Mouse (Mus musculus) olfactory bulb, adult 2 months (tissue): ENCODE data around the gene Cp. TPM values are rescaled to one million over a fixed set of nuclear protein-coding genes. Genes with fewer than 3 reads are reported as not detected.
"Not testable (repeated sequence)": the region's sequence is repeated elsewhere in the genome, so short reads cannot be mapped to it uniquely, and the experiment has no call there.

ENCODE experiments used
- H3K27ac ChIP-seq: fragments of 200-500 bp; 2 replicates; pipeline ENCODE4 v1.5.1; 2012; ENCODE audit warnings: low read depth, low read length; ENCODE audit not compliant: insufficient read depth
- H3K4me1 ChIP-seq: fragments of 200-500 bp; 2 replicates; pipeline ENCODE4 v1.6.1; 2012; ENCODE audit warnings: low read length; ENCODE audit not compliant: control insufficient read depth, insufficient read depth
- H3K4me3 ChIP-seq: fragments of 200-500 bp; 2 replicates; pipeline ENCODE4 v1.5.1; 2012; ENCODE audit warnings: mild to moderate bottlenecking, low read depth, low read length, moderate library complexity; ENCODE audit not compliant: insufficient read depth
- CTCF ChIP-seq: fragments of 200-500 bp; IDR thresholded peaks from 2 replicates; pipeline ENCODE4 v1.5.1; 2012; ENCODE audit warnings: low read depth, mild to moderate bottlenecking, low read length, moderate library complexity; ENCODE audit not compliant: insufficient read depth
- POLR2A ChIP-seq: fragments of 200-500 bp; IDR thresholded peaks from 2 replicates; pipeline ENCODE4 v1.6.1; 2012; ENCODE audit warnings: mild to moderate bottlenecking, low read depth, low read length, moderate library complexity; ENCODE audit not compliant: insufficient read depth
- WGBS: fragments of 180-500 bp; shearing (Covaris S2); methylation state at CpG from one replicate; pipeline ENCODE4 v1.1.7; 2018; 5-methylcytosine and 5-hydroxymethylcytosine counted together
- polyA plus RNA-seq: library from polyadenylated mRNA; stranded (reverse); fragments of >200 nt; gene quantifications from 2 replicates; pipeline ENCODE4 v1.2.4, GENCODE M21; 2012; ENCODE audit warnings: low replicate concordance; ENCODE audit not compliant: missing spikeins, insufficient read depth, insufficient read length

The Cp gene
- polyA plus RNA-seq, 1 experiment, result not detected

DNA sequence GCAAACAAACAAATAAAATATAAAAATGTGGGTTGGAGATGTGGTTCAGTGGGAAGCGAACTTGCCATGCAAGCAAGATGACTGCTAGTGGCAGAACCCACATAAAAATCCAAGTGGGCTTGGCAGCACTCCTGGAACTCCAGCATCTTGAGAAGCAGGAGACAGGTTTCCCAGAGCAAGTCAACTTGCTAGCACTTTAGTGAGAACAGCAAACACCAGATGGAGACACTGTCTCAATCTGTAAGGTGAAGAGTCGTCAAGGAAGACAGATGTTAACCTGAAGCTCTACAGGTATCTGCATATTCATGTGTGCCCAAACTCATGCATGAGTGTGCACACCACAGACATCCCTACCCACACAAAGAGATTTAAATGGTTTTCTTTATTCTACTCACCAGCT, 42.7 kb downstream of the Cp start:
- TF ChIP-seq POLR2A (no peak), CTCF (no peak)
- no peaks in the 10 kb centered on the region for H3K4me1 ChIP-seq
- no peak overlapping the region for H3K4me3 ChIP-seq
- 82% methylated on average over 2 of the region's 2 CpGs for WGBS
- H3K27ac ChIP-seq, result no peak overlapping the region

DNA sequence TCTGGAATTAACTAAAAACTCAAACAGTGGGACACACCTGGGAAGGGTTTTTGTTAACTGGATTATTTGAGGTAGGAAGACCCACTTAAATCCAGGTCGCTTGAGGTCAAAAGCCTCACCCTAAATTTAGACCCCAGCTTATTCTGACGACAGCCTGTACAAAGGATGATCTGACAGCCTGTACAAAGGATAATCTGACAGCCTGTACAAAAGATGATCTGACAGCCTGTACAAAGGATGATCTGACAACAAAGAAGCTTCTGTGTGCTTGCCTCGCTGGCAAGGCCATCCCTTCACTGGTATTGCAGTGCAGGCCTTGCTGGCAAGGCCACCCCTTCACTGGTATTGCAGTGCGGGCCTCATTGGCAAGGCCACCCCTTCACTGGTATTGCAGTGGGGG, 44.0 kb downstream of the Cp start:
- Histone ChIP-seq H3K4me1 (no peaks in the 10 kb centered on the region), H3K27ac (no peak overlapping the region), H3K4me3 (no peak overlapping the region)
- 63% methylated on average over 4 of the region's 4 CpGs for WGBS
- TF ChIP-seq CTCF (no peak), POLR2A (no peak)

DNA sequence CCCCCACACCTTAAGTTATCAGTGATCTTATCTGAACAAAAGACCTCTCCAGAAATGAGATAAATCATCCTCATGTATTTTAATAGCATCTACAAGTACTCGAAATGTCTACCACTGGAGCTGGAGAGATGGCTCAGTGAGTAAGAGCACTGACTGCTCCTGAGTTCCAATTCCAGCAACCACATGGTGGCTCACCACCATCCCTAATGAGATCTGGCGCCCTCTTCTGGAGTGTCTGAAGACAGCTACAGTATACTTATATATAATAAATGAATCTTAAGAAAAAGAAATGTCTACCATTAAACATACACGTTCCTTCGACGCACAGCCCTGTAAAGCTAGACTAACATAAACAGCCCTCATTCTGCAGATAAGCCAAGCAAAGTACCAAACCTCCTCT, 45.9 kb downstream of the Cp start:
- Histone ChIP-seq H3K27ac (no peak overlapping the region), H3K4me1 (no peaks in the 10 kb centered on the region), H3K4me3 (no peak overlapping the region)
- WGBS, result 84% methylated on average over 5 of the region's 5 CpGs
- TF ChIP-seq CTCF, result no peak
- no peak for TF ChIP-seq POLR2A

DNA sequence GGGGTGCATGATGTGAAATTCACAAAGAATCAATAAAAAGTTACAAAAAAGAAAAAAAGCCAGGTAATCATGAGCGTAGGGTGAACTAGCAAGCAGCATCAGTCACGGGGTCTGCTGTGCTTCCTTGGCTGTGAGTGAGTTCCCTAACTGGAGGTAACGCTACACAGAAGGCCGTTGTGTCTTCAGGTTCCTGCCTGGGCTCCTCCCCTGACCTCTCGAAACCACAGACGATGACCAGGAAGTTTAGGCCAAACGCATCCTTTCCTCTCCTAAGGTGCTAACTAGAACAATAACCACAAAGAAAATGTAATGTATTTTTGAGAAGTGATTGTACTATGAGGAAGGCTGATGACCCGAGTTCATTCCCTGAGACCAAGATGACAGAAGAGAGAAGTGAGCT, 47.6 kb downstream of the Cp start:
- no peak for TF ChIP-seq CTCF
- TF ChIP-seq POLR2A, result no peak
- H3K27ac ChIP-seq, result no peak overlapping the region
- no peaks in the 10 kb centered on the region for H3K4me1 ChIP-seq
- no peak overlapping the region for H3K4me3 ChIP-seq
- 91% methylated on average over 8 of the region's 8 CpGs for WGBS

DNA sequence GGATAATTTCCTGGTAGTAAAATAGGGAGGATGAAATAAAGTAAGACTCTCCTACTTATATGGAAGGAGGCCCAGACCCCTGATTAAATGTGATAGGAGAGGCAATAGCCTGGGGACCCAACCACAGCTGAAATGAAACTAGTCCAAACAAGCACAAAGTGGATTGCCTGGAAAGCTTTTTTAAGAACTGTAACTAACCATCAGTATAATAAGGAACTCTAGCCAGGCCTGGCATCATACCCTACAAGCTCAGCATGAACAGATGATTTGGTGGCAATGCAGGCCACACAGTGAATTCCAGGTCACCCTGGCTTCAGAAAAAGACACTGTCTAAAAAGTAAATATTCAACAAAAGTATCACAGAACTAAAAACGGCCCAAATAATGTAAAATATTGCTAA, 48.8 kb downstream of the Cp start:
- H3K4me3 ChIP-seq, result no peak overlapping the region
- H3K4me1 ChIP-seq, result no peaks in the 10 kb centered on the region
- TF ChIP-seq CTCF (no peak), POLR2A (no peak)
- H3K27ac ChIP-seq, result no peak overlapping the region
- WGBS, result 45% methylated on average over 1 of the region's 1 CpGs

DNA sequence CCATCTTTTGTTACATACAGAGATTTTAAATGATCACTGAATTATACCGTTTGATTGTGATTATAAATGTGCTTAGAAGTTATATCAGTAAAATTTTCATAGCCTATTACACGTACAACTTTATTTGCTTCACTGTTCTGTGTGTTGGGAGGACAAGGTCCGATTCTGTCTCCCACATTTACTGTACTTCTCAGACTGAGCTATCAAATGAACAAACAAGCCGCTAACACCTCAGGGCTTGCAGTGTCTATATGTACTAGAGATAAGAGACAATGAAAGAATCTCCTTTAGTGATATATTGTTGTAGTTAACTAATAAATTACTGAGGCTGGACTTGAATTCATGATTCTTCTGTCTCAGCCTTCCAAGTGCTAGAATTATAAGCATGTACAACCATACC, 50.4 kb downstream of the Cp start:
- 97% methylated on average over 4 of the region's 4 CpGs for WGBS
- no peak overlapping the region for H3K4me3 ChIP-seq
- H3K27ac ChIP-seq, result no peak overlapping the region
- no peak for TF ChIP-seq POLR2A
- no peak for TF ChIP-seq CTCF
- H3K4me1 ChIP-seq, result no peaks in the 10 kb centered on the region

DNA sequence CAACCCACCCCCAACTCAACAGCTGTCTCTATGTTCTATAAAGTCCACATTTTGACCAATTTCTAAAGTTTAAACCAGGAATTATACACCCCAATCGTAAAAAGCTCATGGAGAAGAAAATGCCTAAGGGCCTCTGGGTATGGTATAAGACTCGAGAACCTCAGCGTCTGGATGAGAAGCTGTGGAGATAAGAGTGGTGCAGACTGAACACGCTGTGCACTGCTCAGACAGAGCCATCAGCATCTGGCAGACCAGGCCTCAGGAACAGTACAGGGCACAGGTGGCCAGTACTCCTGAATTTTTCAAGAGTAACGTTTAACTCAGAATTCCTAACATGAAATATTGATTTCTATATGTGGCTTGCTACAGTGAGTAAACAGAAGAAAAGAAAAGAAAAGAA, 50.9 kb downstream of the Cp start:
- 92% methylated on average over 5 of the region's 5 CpGs for WGBS
- no peak overlapping the region for H3K27ac ChIP-seq
- no peak overlapping the region for H3K4me3 ChIP-seq
- no peaks in the 10 kb centered on the region for H3K4me1 ChIP-seq
- TF ChIP-seq POLR2A (no peak), CTCF (no peak)

DNA sequence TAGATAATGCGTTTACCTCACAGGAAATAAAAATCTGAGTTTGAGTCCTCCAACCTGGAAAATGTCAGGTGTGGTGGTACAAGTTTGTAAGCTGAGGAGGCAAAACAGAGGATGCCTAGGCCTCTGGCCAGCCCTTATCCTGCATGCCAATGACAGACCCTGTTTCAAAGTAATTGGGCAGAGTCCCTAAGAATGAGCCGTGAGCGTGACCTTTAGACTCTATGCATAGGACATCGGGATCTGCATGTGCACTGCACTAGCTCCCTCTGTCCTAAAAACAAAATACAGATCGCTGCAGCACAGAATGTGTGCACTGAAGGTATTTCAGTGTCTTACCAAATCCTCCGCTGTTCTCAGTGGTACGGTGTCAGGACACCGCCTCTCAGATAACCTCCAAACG, 53.6 kb downstream of the Cp start:
- H3K4me1 ChIP-seq, result no peaks in the 10 kb centered on the region
- H3K27ac ChIP-seq, result no peak overlapping the region
- WGBS, result 89% methylated on average over 9 of the region's 9 CpGs
- TF ChIP-seq POLR2A, result no peak
- TF ChIP-seq CTCF, result no peak
- no peak overlapping the region for H3K4me3 ChIP-seq

DNA sequence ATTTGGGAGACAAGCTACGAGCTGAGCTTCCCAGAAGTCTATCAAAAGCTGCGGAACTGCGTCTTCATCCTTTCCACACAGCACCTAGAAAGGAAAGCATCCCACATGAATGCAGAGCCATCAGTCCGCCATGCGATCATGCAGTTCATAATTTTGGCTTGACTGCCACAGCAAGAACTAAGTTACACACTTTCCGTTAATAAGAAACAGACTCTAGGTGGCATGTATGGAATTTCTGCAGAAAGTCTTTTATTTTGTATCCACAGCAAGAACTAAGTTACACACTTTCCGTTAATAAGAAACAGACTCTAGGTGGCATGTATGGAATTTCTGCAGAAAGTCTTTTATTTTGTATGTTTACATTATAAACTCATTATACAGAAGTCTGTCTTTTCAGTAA, 54.1 kb downstream of the Cp start:
- not testable (repeated sequence) for H3K4me3 ChIP-seq, H3K4me1 ChIP-seq, H3K27ac ChIP-seq
- WGBS, result 91% methylated on average over 7 of the region's 7 CpGs

DNA sequence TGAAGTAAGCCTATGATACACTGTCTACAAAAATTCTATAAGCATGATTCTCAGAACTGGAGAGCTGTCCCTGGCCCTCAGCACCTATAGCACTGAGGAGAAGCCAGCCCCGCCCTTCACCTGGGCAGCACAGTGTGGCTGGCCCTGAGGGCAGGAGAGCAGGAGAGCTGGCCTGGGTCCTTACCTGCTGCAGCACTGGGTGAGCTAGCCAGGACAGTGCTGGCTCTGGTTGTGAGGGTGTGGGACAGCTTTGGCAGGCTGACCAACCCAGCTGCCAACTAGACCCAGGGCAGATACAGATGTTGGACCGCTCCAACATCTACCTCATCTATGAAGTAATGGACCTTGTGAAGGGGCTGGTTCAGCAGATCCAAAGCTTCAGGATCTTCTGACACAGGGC, 57.6 kb downstream of the Cp start:
- H3K4me1 ChIP-seq, result no peaks in the 10 kb centered on the region
- H3K4me3 ChIP-seq, result no peak overlapping the region
- TF ChIP-seq CTCF (no peak), POLR2A (no peak)
- 98% methylated on average over 2 of the region's 2 CpGs for WGBS
- H3K27ac ChIP-seq, result no peak overlapping the region

DNA sequence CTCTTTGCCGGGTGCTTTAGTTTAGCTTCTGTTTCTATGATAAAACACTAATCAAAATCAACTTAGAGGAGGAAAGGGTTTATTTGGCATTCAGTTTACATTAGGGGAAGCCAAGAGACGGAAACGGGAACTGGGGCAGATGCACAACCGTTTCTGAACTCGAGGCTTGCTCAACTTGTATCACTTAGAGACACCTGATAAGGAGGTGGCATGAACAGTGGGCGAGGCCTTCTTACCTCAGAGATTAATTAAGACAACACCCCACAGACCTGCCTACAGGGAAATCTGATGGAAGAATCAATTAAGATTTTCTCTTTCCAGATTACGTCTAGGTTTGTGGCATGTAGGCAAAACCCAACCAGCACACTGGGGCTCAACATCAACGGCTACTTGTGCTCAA, 61.2 kb downstream of the Cp start:
- no peaks in the 10 kb centered on the region for H3K4me1 ChIP-seq
- 92% methylated on average over 8 of the region's 8 CpGs for WGBS
- no peak overlapping the region for H3K4me3 ChIP-seq
- no peak overlapping the region for H3K27ac ChIP-seq
- TF ChIP-seq POLR2A (no peak), CTCF (no peak)
